Mouse (Mus musculus): ENCODE results near the gene Arfgap2. TPM values are rescaled to one million over a fixed set of nuclear protein-coding genes. Genes with fewer than 3 reads are reported as not detected.

The Arfgap2 gene
- polyA plus RNA-seq, 1 experiment = 38.4 TPM

DNA sequence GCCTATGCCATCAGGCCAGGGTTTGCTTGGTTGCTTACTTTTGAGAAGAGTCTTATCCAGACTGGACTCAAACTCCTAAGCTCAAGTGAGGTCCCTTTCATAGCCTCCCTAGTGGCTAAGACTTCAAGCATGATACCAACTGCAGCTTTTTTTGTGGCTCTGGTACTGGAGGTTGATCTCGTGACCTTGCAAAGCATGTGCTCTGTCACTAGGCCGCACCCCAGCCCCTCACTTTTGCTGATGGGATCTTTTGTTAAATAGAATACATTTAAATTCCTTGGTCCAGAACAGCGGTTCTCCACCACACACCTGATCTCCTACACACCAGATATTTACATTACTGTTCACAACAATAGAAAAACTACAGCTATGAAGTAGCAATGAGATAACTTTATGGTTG, 29.5 kb downstream of the Arfgap2 start:
- no peaks in the 10 kb centered on the region for H3K27me3 ChIP-seq (replicated peaks; ENCODE audit: control insufficient read depth, insufficient read depth, low read length)
- no peaks in the 10 kb centered on the region for H3K36me3 ChIP-seq (ENCODE audit: control insufficient read depth, insufficient read depth, low read length)
- TF ChIP-seq CTCF (conservative IDR thresholded peaks at IDR 0.05; ENCODE audit: insufficient read depth, insufficient read length, low read depth, low read length) (no peak), POLR2A (IDR thresholded peaks at IDR 0.05; ENCODE audit: low read depth, low read length) (no peak)
- no peaks in the 10 kb centered on the region for H3K4me1 ChIP-seq (ENCODE audit: control insufficient read depth, insufficient read depth, low read length)
- H3K4me3 ChIP-seq (ENCODE audit: insufficient read depth, low read depth, low read length) = no peak overlapping the region
- 88% methylated on average over 3 of the region's 3 CpGs for WGBS
- DNase-seq = no peak
- H3K27ac ChIP-seq (ENCODE audit: insufficient read depth, low read depth, low read length) = no peak overlapping the region

DNA sequence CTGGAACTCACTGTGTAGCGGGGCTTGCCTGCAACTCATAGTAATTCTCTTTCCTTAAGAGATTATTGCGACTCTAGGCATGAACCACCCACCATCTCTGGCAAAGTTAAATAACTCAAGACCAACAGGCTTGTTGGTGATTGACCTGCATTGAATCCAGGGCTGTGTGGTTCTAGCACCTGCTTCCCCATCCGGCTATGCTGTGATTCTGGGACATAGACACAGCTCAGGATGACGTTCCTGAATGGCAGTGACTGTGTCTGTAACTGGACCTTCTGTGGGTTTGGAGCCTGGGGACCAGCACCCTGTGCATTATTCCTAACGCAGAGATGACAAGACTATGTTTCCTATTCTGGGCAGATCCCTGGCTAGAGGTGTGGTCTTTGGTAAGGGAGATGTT, 31.1 kb downstream of the Arfgap2 start:
- WGBS = 91% methylated on average over 5 of the region's 5 CpGs
- Histone ChIP-seq H3K27me3 (replicated peaks; ENCODE audit: control insufficient read depth, insufficient read depth, low read length) (no peaks in the 10 kb centered on the region), H3K36me3 (ENCODE audit: control insufficient read depth, insufficient read depth, low read length) (no peaks in the 10 kb centered on the region), H3K27ac (ENCODE audit: insufficient read depth, low read depth, low read length) (no peak overlapping the region), H3K4me1 (ENCODE audit: control insufficient read depth, insufficient read depth, low read length) (no peaks in the 10 kb centered on the region), H3K4me3 (ENCODE audit: insufficient read depth, low read depth, low read length) (no peak overlapping the region)
- DNase-seq = no peak
- no peak for TF ChIP-seq CTCF (conservative IDR thresholded peaks at IDR 0.05; ENCODE audit: insufficient read depth, insufficient read length, low read depth, low read length)
- TF ChIP-seq POLR2A (IDR thresholded peaks at IDR 0.05; ENCODE audit: low read depth, low read length) = no peak

DNA sequence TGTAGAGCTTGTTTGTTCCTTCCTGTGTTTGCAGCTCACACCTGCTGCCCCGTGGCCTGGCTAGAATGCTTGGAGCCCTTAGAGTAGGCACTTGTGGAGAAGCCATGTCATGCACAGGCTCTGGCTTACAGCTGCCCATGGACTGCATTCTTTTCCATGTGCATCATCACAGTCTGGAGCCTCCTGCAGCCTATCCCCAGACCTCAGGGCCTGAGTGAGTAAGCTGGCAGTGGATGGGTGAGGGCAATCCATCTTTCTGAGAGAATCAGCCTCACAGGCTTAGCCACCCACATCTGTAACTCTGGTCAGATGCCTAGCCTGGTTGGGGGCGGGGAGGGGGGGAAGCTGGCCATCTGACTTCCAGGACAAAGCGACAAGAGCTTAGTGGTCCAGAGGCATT, 34.4 kb downstream of the Arfgap2 start:
- no peak overlapping the region for H3K4me3 ChIP-seq (ENCODE audit: insufficient read depth, low read depth, low read length)
- no peak for TF ChIP-seq CTCF (conservative IDR thresholded peaks at IDR 0.05; ENCODE audit: insufficient read depth, insufficient read length, low read depth, low read length)
- TF ChIP-seq POLR2A (IDR thresholded peaks at IDR 0.05; ENCODE audit: low read depth, low read length) = no peak
- 72% methylated on average over 3 of the region's 3 CpGs for WGBS
- H3K27me3 ChIP-seq (replicated peaks; ENCODE audit: control insufficient read depth, insufficient read depth, low read length) = no peaks in the 10 kb centered on the region
- H3K27ac ChIP-seq (ENCODE audit: insufficient read depth, low read depth, low read length) = no peak overlapping the region
- H3K36me3 ChIP-seq (ENCODE audit: control insufficient read depth, insufficient read depth, low read length) = no peaks in the 10 kb centered on the region
- H3K4me1 ChIP-seq (ENCODE audit: control insufficient read depth, insufficient read depth, low read length) = no peaks in the 10 kb centered on the region
- DNase-seq = no peak

DNA sequence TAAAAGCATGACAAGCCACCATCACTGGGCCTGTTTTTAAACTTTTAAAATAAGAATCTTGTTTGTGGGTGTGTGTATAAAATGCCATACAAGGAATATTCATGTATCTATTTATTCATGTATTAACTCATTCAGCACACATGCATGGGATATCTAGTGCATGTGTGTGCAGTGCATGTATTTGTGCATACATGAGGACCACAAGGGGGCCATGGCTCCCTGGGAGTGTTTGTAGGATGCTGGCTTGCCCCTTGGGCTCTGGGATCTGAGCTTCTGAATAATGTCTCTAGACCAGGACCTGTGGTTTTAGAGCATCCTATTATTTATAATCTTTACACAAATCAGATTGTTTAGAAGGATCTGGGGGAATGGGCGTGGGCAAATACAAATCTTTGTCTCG, 36.0 kb downstream of the Arfgap2 start:
- no peak overlapping the region for H3K4me3 ChIP-seq (ENCODE audit: insufficient read depth, low read depth, low read length)
- no peaks in the 10 kb centered on the region for H3K4me1 ChIP-seq (ENCODE audit: control insufficient read depth, insufficient read depth, low read length)
- no peak overlapping the region for H3K27ac ChIP-seq (ENCODE audit: insufficient read depth, low read depth, low read length)
- WGBS = 100% methylated on average over 2 of the region's 2 CpGs
- H3K36me3 ChIP-seq (ENCODE audit: control insufficient read depth, insufficient read depth, low read length) = no peaks in the 10 kb centered on the region
- TF ChIP-seq CTCF (conservative IDR thresholded peaks at IDR 0.05; ENCODE audit: insufficient read depth, insufficient read length, low read depth, low read length) (0 out of 2 replicates have a peak, but pooled peaks have one; percentile 22), POLR2A (IDR thresholded peaks at IDR 0.05; ENCODE audit: low read depth, low read length) (no peak)
- DNase-seq = no peak
- no peaks in the 10 kb centered on the region for H3K27me3 ChIP-seq (replicated peaks; ENCODE audit: control insufficient read depth, insufficient read depth, low read length)

DNA sequence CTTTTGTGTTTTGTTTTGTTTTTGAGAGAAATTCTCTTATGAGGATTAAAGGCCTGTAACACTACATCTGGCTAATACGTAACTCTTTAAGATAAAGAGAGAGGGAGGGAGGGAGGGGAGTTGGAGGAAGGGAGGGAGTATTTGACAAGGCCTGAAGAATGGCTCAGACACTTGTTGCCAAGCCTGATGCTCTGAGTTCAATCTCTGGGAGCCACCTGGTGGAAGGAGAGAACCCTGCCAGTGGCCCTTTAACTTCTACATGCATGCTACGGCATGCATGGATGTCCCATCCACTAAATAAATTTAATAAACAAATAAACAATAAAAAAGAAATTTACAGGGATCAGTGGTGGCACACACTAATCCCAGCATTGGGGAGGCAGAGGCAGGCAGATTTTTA, 37.1 kb downstream of the Arfgap2 start:
- no peak overlapping the region for H3K4me3 ChIP-seq (ENCODE audit: insufficient read depth, low read depth, low read length)
- DNase-seq = no peak
- no peaks in the 10 kb centered on the region for H3K27me3 ChIP-seq (replicated peaks; ENCODE audit: control insufficient read depth, insufficient read depth, low read length)
- no peaks in the 10 kb centered on the region for H3K36me3 ChIP-seq (ENCODE audit: control insufficient read depth, insufficient read depth, low read length)
- WGBS = 92% methylated on average over 2 of the region's 2 CpGs
- H3K27ac ChIP-seq (ENCODE audit: insufficient read depth, low read depth, low read length) = no peak overlapping the region
- TF ChIP-seq CTCF (conservative IDR thresholded peaks at IDR 0.05; ENCODE audit: insufficient read depth, insufficient read length, low read depth, low read length) (no peak), POLR2A (IDR thresholded peaks at IDR 0.05; ENCODE audit: low read depth, low read length) (no peak)
- H3K4me1 ChIP-seq (ENCODE audit: control insufficient read depth, insufficient read depth, low read length) = no peaks in the 10 kb centered on the region

DNA sequence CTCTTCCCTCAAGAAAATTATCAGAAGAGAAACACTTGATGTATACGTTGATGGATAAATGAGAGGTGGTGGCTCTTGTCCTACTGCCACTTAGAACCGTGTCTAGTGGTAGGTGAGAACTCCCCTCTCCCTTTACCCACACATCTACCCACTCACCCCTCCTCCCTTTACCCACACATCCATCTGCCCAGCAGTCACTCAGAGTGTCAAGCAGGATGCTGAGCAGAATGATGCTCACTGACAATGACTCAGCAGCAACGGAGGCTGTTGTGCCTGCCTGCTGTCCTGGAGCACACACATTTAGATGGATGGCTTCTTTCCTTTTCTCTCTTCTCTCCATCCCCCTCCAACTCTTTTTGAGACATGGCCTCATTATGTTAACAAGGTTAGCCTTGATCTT, 38.1 kb downstream of the Arfgap2 start:
- Histone ChIP-seq H3K27me3 (replicated peaks; ENCODE audit: control insufficient read depth, insufficient read depth, low read length) (no peaks in the 10 kb centered on the region), H3K27ac (ENCODE audit: insufficient read depth, low read depth, low read length) (no peak overlapping the region), H3K36me3 (ENCODE audit: control insufficient read depth, insufficient read depth, low read length) (no peaks in the 10 kb centered on the region), H3K4me3 (ENCODE audit: insufficient read depth, low read depth, low read length) (no peak overlapping the region), H3K4me1 (ENCODE audit: control insufficient read depth, insufficient read depth, low read length) (no peaks in the 10 kb centered on the region)
- 79% methylated on average over 3 of the region's 3 CpGs for WGBS
- TF ChIP-seq POLR2A (IDR thresholded peaks at IDR 0.05; ENCODE audit: low read depth, low read length) = no peak
- TF ChIP-seq CTCF (conservative IDR thresholded peaks at IDR 0.05; ENCODE audit: insufficient read depth, insufficient read length, low read depth, low read length) = no peak
- DNase-seq = no peak

DNA sequence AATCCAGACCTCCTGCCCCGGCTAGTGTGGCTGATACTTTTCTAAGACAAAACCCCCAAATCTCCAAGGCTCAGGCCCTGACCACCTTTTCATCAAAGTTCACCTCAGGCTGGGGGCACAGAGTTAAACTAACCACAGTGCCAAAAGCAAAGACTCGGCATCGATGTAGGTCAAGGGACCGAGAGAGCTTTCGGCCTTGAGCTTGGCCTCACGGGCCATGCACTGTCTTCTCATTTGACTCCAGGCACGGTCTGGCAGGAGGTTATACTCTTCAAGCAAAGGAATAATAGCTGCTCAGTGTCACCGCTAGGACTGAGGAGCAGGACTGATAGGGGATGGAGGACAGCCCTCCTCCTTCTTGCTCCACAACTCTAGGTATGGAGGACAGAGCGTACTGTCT, 41.2 kb downstream of the Arfgap2 start:
- TF ChIP-seq POLR2A (IDR thresholded peaks at IDR 0.05; ENCODE audit: low read depth, low read length) = no peak
- TF ChIP-seq CTCF (conservative IDR thresholded peaks at IDR 0.05; ENCODE audit: insufficient read depth, insufficient read length, low read depth, low read length) = no peak
- Histone ChIP-seq H3K27ac (ENCODE audit: insufficient read depth, low read depth, low read length) (no peak overlapping the region), H3K4me3 (ENCODE audit: insufficient read depth, low read depth, low read length) (no peak overlapping the region), H3K27me3 (replicated peaks; ENCODE audit: control insufficient read depth, insufficient read depth, low read length) (no peaks in the 10 kb centered on the region), H3K4me1 (ENCODE audit: control insufficient read depth, insufficient read depth, low read length) (no peaks in the 10 kb centered on the region), H3K36me3 (ENCODE audit: control insufficient read depth, insufficient read depth, low read length) (no peaks in the 10 kb centered on the region)
- 98% methylated on average over 9 of the region's 9 CpGs for WGBS
- no peak for DNase-seq

DNA sequence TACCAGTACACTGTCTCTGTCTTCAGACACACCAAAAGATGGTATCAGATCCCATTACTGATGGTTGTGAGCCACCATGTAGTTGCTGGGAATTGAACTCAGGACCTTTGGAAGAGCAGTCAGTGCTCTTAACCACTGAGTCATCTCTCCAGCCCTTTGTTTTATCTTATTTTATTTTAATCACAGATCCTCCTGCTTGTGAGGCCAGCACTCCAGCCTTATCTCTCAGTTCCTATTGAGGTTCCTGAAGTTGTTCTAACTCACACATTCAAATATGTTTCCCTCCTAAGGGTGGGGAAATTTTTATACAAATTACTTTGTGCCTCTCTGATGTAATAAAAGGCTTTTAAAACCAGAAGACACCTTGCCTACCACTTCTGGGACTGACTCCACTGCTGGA, 41.8 kb downstream of the Arfgap2 start:
- Histone ChIP-seq H3K27me3 (replicated peaks; ENCODE audit: control insufficient read depth, insufficient read depth, low read length) (no peaks in the 10 kb centered on the region), H3K4me1 (ENCODE audit: control insufficient read depth, insufficient read depth, low read length) (no peaks in the 10 kb centered on the region), H3K27ac (ENCODE audit: insufficient read depth, low read depth, low read length) (no peak overlapping the region), H3K36me3 (ENCODE audit: control insufficient read depth, insufficient read depth, low read length) (no peaks in the 10 kb centered on the region), H3K4me3 (ENCODE audit: insufficient read depth, low read depth, low read length) (no peak overlapping the region)
- TF ChIP-seq CTCF (conservative IDR thresholded peaks at IDR 0.05; ENCODE audit: insufficient read depth, insufficient read length, low read depth, low read length) (no peak), POLR2A (IDR thresholded peaks at IDR 0.05; ENCODE audit: low read depth, low read length) (no peak)
- DNase-seq = no peak
